Mouse (Mus musculus): ENCODE results near the gene Gh.

DNA sequence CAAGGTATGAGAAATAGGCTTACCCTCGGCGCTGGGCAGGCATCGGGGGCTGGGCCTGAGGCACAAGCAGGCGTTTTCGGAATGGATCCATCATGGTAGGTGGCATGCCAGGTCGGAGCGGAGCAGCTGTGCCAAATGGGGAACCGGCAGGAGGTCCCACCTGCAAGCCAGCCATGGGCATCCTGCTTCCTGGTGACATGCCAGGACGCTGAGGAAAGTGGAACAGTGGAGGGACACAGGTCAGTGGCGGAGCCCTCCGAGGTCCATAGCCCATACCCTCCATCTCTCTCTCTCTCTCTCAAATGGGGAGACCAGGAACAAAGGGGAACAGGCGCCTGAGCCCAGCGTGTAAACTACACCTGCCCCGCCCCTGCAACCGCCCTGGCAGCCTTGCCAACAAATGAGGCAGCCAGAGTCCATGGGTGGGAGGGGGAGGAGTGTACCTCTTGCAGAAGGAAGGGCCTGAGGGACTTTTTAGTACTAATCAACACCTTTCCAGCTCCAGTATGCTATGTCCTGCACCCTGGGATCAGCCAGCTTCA is 34.3 kb downstream of the Gh start:
- TF ChIP-seq CTCF (conservative IDR thresholded peaks at IDR 0.05; ENCODE audit: low read length), result no peak
- TF ChIP-seq POU5F1 (IDR thresholded peaks at IDR 0.05; ENCODE audit: borderline replicate concordance, low read length), result no peak
- TF ChIP-seq NANOG (IDR thresholded peaks at IDR 0.05; ENCODE audit: borderline replicate concordance, low read length), result no peak
